Mouse (Mus musculus) heart, postnatal 36 days (tissue): ENCODE results near the gene Fxr1. TPM values are rescaled to one million over a fixed set of nuclear protein-coding genes. Genes with fewer than 3 reads are reported as not detected.
"Not testable (repeated sequence)": the region's sequence is repeated elsewhere in the genome, so short reads cannot be mapped to it uniquely, and the experiment has no call there.

ENCODE experiments used
- DNase-seq, 2 experiments: peaks; one replicate each; pipeline ENCODE4 v3.0.0; 2021 to 2022
- intact Hi-C: fragments of 180-260 bp; cut with DNase I; formaldehyde crosslinking; loops from one replicate; pipeline ENCODE4 v1.15.1; 2025
- total RNA-seq, 2 experiments: library from RNA; stranded (reverse); gene quantifications; 2 replicates each; pipeline ENCODE4 v1.2.3; 2021

Gene Fxr1
- total RNA-seq, 2 experiments from 2014 or later, result 184 to 189 TPM

- no peak for DNase-seq
- intact Hi-C loops, result no loop called here
Observed at GRCm38 (mm10) chr3:34035706-34036105, 16.0 kb downstream of the Fxr1 start.

GRCm38 (mm10) chr3:34041990-34042389, 22.2 kb downstream of the Fxr1 start:
- intact Hi-C loops, result no loop called here
- no peak for DNase-seq

GRCm38 (mm10) chr3:34062352-34062751, 42.6 kb downstream of the Fxr1 start:
- intact Hi-C loops, result no loop called here
- DNase-seq, result no peak

- intact Hi-C loops, result loop anchor here (5.0 kb wide), 1 partner anchor 47 kb away; no protein-coding TSS in a partner anchor
- DNase-seq, result not testable (repeated sequence)
Observed at GRCm38 (mm10) chr3:34068943-34069342, 49.2 kb downstream of the Fxr1 start.

- intact Hi-C loops, result no loop called here
Observed at GRCm38 (mm10) chr3:34072726-34073125, 53.0 kb downstream of the Fxr1 start.

GRCm38 (mm10) chr3:34076058-34076759, 56.5 kb downstream of the Fxr1 start:
- intact Hi-C loops, result no loop called here
- no peak for DNase-seq

More at GRCm38 (mm10) chr3:34072726-34073125, 53.0 kb downstream of the Fxr1 start:
- no peak for DNase-seq

- DNase-seq, result peak; percentile 93 to 96
- intact Hi-C loops, result loop anchor here (2.0 to 10.0 kb wide), 2 partner anchors 60 to 126 kb away; no protein-coding TSS in a partner anchor
Observed at GRCm38 (mm10) chr3:34080900-34081662, 61.3 kb downstream of the Fxr1 start, which contains the start of gene Dnajc19. Gene Dnajc19, minus strand, starts transcription at chr3:34081321.

- DNase-seq, result no peak
- intact Hi-C loops, result loop anchor here (2.0 to 10.0 kb wide), 2 partner anchors 61 to 127 kb away; no protein-coding TSS in a partner anchor
Observed at GRCm38 (mm10) chr3:34081929-34082328, 62.2 kb downstream of the Fxr1 start.

- no peak for DNase-seq
- intact Hi-C loops, result loop anchor here (10.0 kb wide), 1 partner anchor 129 kb away; no protein-coding TSS in a partner anchor
Observed at GRCm38 (mm10) chr3:34083655-34084054, 63.9 kb downstream of the Fxr1 start.

GRCm38 (mm10) chr3:34102891-34103290, 83.1 kb downstream of the Fxr1 start:
- intact Hi-C loops, result no loop called here
- DNase-seq, result no peak

GRCm38 (mm10) chr3:34103902-34104672, 84.3 kb downstream of the Fxr1 start:
- intact Hi-C loops, result no loop called here
- no peak for DNase-seq

- no peak for DNase-seq
- intact Hi-C loops, result no loop called here
Observed at GRCm38 (mm10) chr3:34106421-34106820, 86.7 kb downstream of the Fxr1 start.

GRCm38 (mm10) chr3:34107631-34108030, 87.9 kb downstream of the Fxr1 start:
- intact Hi-C loops, result no loop called here
- DNase-seq, result no peak

GRCm38 (mm10) chr3:34111941-34112685, 92.4 kb downstream of the Fxr1 start:
- intact Hi-C loops, result no loop called here
- no peak for DNase-seq

- intact Hi-C loops, result no loop called here
Observed at GRCm38 (mm10) chr3:34115806-34116205, 96.1 kb downstream of the Fxr1 start.

GRCm38 (mm10) chr3:34119869-34120268, 100.1 kb downstream of the Fxr1 start:
- intact Hi-C loops, result no loop called here
- DNase-seq, result no peak

More at GRCm38 (mm10) chr3:34115806-34116205, 96.1 kb downstream of the Fxr1 start:
- DNase-seq, result no peak
